ENCODE assay signal across 8 mouse cellular contexts in genomic region chr15:82016830-82017229, GRCm38 (mm10). TPM values are rescaled to one million over a fixed set of nuclear protein-coding genes. Genes with fewer than 3 reads are reported as not detected.
A peak's percentile ranks its signal among the peaks of the same experiment; 100 is the strongest.
DNase-seq lines count a peak whose midpoint lies in the region; ATAC-seq lines count a peak whose summit lies in the region.

No protein-coding gene starts in this region.

- no peak for DNase-seq in kidney, adult 9 months
- peak; percentile 12 for DNase-seq in c-Kit-negative CD71-positive TER-119-positive erythroid progenitor cells, embryonic 14.5 days (ENCODE audit: low read depth, low spot score)
- no peak for DNase-seq in ovary, postnatal 36 days (ENCODE audit: low spot score)
- no peak for DNase-seq in embryo, embryonic 10 days (ENCODE audit: low spot score)
- no peak for DNase-seq in natural killer cell, adult 2 months (ENCODE audit: low spot score in 2 of 2)

- no peak for ATAC-seq in kidney, embryonic 15.5 days (replicated peaks; ENCODE audit: low FRiP score)
- no peak for ATAC-seq in hindbrain, embryonic 15.5 days (ENCODE audit: low FRiP score, low read depth)
- ATAC-seq in midbrain, embryonic 16.5 days: 0 out of 2 replicates have a peak, but pooled peaks have one; percentile 0

- peak overlapping the region; percentile 91 for H3K4me2 ChIP-seq in kidney, embryonic 15.5 days
- H3K4me2 ChIP-seq in hindbrain, embryonic 15.5 days: peak overlapping the region; percentile 94
- peak overlapping the region; percentile 82 for H3K4me2 ChIP-seq in midbrain, embryonic 16.5 days (ENCODE audit: low read length)

- peak overlapping the region; percentile 88 for H3K27ac ChIP-seq in kidney, embryonic 15.5 days
- peak overlapping the region; percentile 80 for H3K27ac ChIP-seq in hindbrain, embryonic 15.5 days (replicated peaks)
- H3K27ac ChIP-seq in midbrain, embryonic 16.5 days (ENCODE audit: low read length): peak overlapping the region; percentile 47

- H3K36me3 ChIP-seq in kidney, embryonic 15.5 days: peaks cover 25% of the 10 kb centered on the region
- peaks cover 13% of the 10 kb centered on the region for H3K36me3 ChIP-seq in hindbrain, embryonic 15.5 days
- H3K36me3 ChIP-seq in midbrain, embryonic 16.5 days (ENCODE audit: control insufficient read depth, insufficient read depth, low read length): peaks cover 5% of the 10 kb centered on the region; the same call in 1 of the 2 replicates

- no peaks in the 10 kb centered on the region for H3K27me3 ChIP-seq in kidney, embryonic 15.5 days
- no peaks in the 10 kb centered on the region for H3K27me3 ChIP-seq in hindbrain, embryonic 15.5 days
- H3K27me3 ChIP-seq in midbrain, embryonic 16.5 days (ENCODE audit: control insufficient read depth, insufficient read depth, low read depth, low read length): no peaks in the 10 kb centered on the region

- 26% methylated on average over 6 of the region's 6 CpGs for WGBS in kidney, embryonic 15.5 days
- WGBS in hindbrain, embryonic 15.5 days: 31% methylated on average over 6 of the region's 6 CpGs
- 14% methylated on average over 6 of the region's 6 CpGs for WGBS in midbrain, embryonic 16.5 days

- H3K9me3 ChIP-seq in kidney, embryonic 15.5 days (replicated peaks): no peaks in the 10 kb centered on the region
- H3K9me3 ChIP-seq in hindbrain, embryonic 15.5 days: no peaks in the 10 kb centered on the region
- no peaks in the 10 kb centered on the region for H3K9me3 ChIP-seq in midbrain, embryonic 16.5 days (replicated peaks; ENCODE audit: control insufficient read depth, low read length, poor library complexity, severe bottlenecking)

- H3K9ac ChIP-seq in kidney, embryonic 15.5 days: peak overlapping the region; percentile 89
- peak overlapping the region; percentile 56 for H3K9ac ChIP-seq in hindbrain, embryonic 15.5 days
- H3K9ac ChIP-seq in midbrain, embryonic 16.5 days (ENCODE audit: low read depth, low read length): peak overlapping the region; percentile 75

- H3K4me1 ChIP-seq in kidney, embryonic 15.5 days: peaks cover 32% of the 10 kb centered on the region
- peaks cover 30% of the 10 kb centered on the region for H3K4me1 ChIP-seq in hindbrain, embryonic 15.5 days (replicated peaks)
- H3K4me1 ChIP-seq in midbrain, embryonic 16.5 days (ENCODE audit: control insufficient read depth, insufficient read depth, low read length): peaks cover 19% of the 10 kb centered on the region

- peak overlapping the region; percentile 98 for H3K4me3 ChIP-seq in kidney, embryonic 15.5 days (replicated peaks)
- H3K4me3 ChIP-seq in hindbrain, embryonic 15.5 days: peak overlapping the region; percentile 77
- peak overlapping the region; percentile 83 for H3K4me3 ChIP-seq in midbrain, embryonic 16.5 days (ENCODE audit: low read depth, low read length)

RNA-seq across cellular contexts. Expression of gene Desi1, which starts 16.8 kb away (rescaled TPM):
- polyA plus RNA-seq in kidney, embryonic 15.5 days (2015; fragmentation: Nextera tagmentation; extraction: Ambion mirVana): 25.1 and 26.3 TPM in 2 replicates
- 52.6 and 55.1 TPM in 2 replicates for polyA plus RNA-seq in hindbrain, embryonic 15.5 days (2015; fragmentation: Nextera tagmentation; extraction: Ambion mirVana)
- 46.4 and 47.2 TPM in 2 replicates for polyA plus RNA-seq in midbrain, embryonic 16.5 days (2015; fragmentation: Nextera tagmentation; extraction: Ambion mirVana)

RNA-seq across cellular contexts. Expression of gene Xrcc6, which starts 29.2 kb away (rescaled TPM):
- polyA plus RNA-seq in kidney, embryonic 15.5 days (2015; fragmentation: Nextera tagmentation; extraction: Ambion mirVana): 83.3 and 87.0 TPM in 2 replicates
- polyA plus RNA-seq in hindbrain, embryonic 15.5 days (2015; fragmentation: Nextera tagmentation; extraction: Ambion mirVana): 40.8 and 43.4 TPM in 2 replicates
- polyA plus RNA-seq in midbrain, embryonic 16.5 days (2015; fragmentation: Nextera tagmentation; extraction: Ambion mirVana): 36.5 and 37.3 TPM in 2 replicates

RNA-seq across cellular contexts. Expression of gene Snu13, which starts 30.6 kb away (rescaled TPM):
- 272 and 286 TPM in 2 replicates for polyA plus RNA-seq in kidney, embryonic 15.5 days (2015; fragmentation: Nextera tagmentation; extraction: Ambion mirVana)
- polyA plus RNA-seq in hindbrain, embryonic 15.5 days (2015; fragmentation: Nextera tagmentation; extraction: Ambion mirVana): 237 and 238 TPM in 2 replicates
- 217 and 249 TPM in 2 replicates for polyA plus RNA-seq in midbrain, embryonic 16.5 days (2015; fragmentation: Nextera tagmentation; extraction: Ambion mirVana)

RNA-seq across cellular contexts. Expression of gene 1700029P11Rik, which starts 36.5 kb away (rescaled TPM):
- not detected in 2 replicates for polyA plus RNA-seq in kidney, embryonic 15.5 days (2015; fragmentation: Nextera tagmentation; extraction: Ambion mirVana)
- not detected in 2 replicates for polyA plus RNA-seq in hindbrain, embryonic 15.5 days (2015; fragmentation: Nextera tagmentation; extraction: Ambion mirVana)
- not detected in 2 replicates for polyA plus RNA-seq in midbrain, embryonic 16.5 days (2015; fragmentation: Nextera tagmentation; extraction: Ambion mirVana)

RNA-seq across cellular contexts. Expression of gene 4930407I10Rik, which starts 42.1 kb away (rescaled TPM):
- 0.03 TPM in 1 of 2 replicates, not detected in the other for polyA plus RNA-seq in kidney, embryonic 15.5 days (2015; fragmentation: Nextera tagmentation; extraction: Ambion mirVana)
- polyA plus RNA-seq in hindbrain, embryonic 15.5 days (2015; fragmentation: Nextera tagmentation; extraction: Ambion mirVana): not detected in 2 replicates
- not detected in 2 replicates for polyA plus RNA-seq in midbrain, embryonic 16.5 days (2015; fragmentation: Nextera tagmentation; extraction: Ambion mirVana)
